11 mouse cellular contexts compared by ENCODE assay signal in the genomic region with DNA sequence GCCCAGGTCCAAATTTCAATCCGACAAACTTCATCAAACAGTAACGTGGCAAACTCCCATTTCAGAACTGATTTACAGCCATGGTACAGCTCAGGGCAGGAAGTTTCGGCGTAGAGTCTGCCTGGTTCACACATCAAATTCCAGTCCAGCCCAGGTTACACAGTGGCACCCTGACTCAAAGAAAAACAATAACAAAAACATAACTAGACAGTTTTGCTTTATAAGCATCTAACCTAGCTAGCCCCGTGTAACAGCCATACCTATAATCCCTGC. TPM values are rescaled to one million over a fixed set of nuclear protein-coding genes. Genes with fewer than 3 reads are reported as not detected.
A peak's percentile ranks its signal among the peaks of the same experiment; 100 is the strongest.
DNase-seq lines count a peak whose midpoint lies in the region; ATAC-seq and TF ChIP-seq lines count a peak whose summit lies in the region.
"Had no signal": no experiment of that assay in that cellular context is flagged by ENCODE, and none has a peak within 500 bp of the region (broad histone marks: within the 10 kb centered on the region; RNA-seq: fewer than 3 reads in every experiment).

No protein-coding gene starts in this region.

- H3K9ac ChIP-seq in limb, embryonic 14.5 days (ENCODE audit: low read depth, low read length, severe bottlenecking) = no peak overlapping the region
- no peak overlapping the region for H3K9ac ChIP-seq in intestine, postnatal 0 days (ENCODE audit: low read depth, low read length)
- no peak overlapping the region for H3K9ac ChIP-seq in forebrain, postnatal 0 days
- H3K9ac ChIP-seq: liver, embryonic 15.5 days had no signal

- no peak overlapping the region for H3K4me3 ChIP-seq in gastrocnemius, adult 2 months
- no peak overlapping the region for H3K4me3 ChIP-seq in limb, embryonic 14.5 days (replicated peaks; ENCODE audit: low read length)
- no peak overlapping the region for H3K4me3 ChIP-seq in limb, embryonic 10.5 days
- H3K4me3 ChIP-seq in intestine, postnatal 0 days (ENCODE audit: low read depth, low read length) = no peak overlapping the region
- H3K4me3 ChIP-seq in myocyte = no peak overlapping the region
- H3K4me3 ChIP-seq in forebrain, postnatal 0 days (ENCODE audit: low read depth, low read length) = no peak overlapping the region
- H3K4me3 ChIP-seq: liver, embryonic 15.5 days had no signal

- H3K79me2 ChIP-seq in myocyte (ENCODE audit: control insufficient read depth, insufficient read depth) = peaks cover 45% of the 10 kb centered on the region

- H3K4me2 ChIP-seq in limb, embryonic 14.5 days (replicated peaks; ENCODE audit: low read depth, low read length, severe bottlenecking) = no peak overlapping the region
- H3K4me2 ChIP-seq in intestine, postnatal 0 days (replicated peaks; ENCODE audit: low read depth) = no peak overlapping the region
- H3K4me2 ChIP-seq in myocyte (ENCODE audit: low read depth) = peak overlapping the region; percentile 81
- no peak overlapping the region for H3K4me2 ChIP-seq in forebrain, postnatal 0 days (ENCODE audit: low read depth)
- H3K4me2 ChIP-seq: liver, embryonic 15.5 days had no signal

- no peak for ATAC-seq in limb, embryonic 14.5 days (ENCODE audit: low FRiP score, low read depth)
- no peak for ATAC-seq in intestine, postnatal 0 days
- ATAC-seq in forebrain, postnatal 0 days = no peak

- peak overlapping the region; percentile 66 for H3K27ac ChIP-seq in gastrocnemius, adult 2 months
- 0 out of 2 replicates have a peak overlapping the region, but pooled peaks have one; percentile 26 for H3K27ac ChIP-seq in limb, embryonic 14.5 days (replicated peaks; ENCODE audit: low read depth, low read length)
- H3K27ac ChIP-seq in limb, embryonic 10.5 days = no peak overlapping the region
- H3K27ac ChIP-seq in intestine, postnatal 0 days (ENCODE audit: low read depth, low read length) = 0 out of 2 replicates have a peak overlapping the region, but pooled peaks have one; percentile 0
- no peak overlapping the region for H3K27ac ChIP-seq in forebrain, postnatal 0 days (ENCODE audit: low read depth, low read length)
- H3K27ac ChIP-seq: liver, embryonic 15.5 days had no signal

- H3K4me1 ChIP-seq in limb, embryonic 14.5 days (ENCODE audit: control insufficient read depth, insufficient read depth, low read length) = peaks cover 4% of the 10 kb centered on the region; the same call in 1 of the 2 replicates
- no peaks in the 10 kb centered on the region for H3K4me1 ChIP-seq in limb, embryonic 10.5 days
- peaks cover 4% of the 10 kb centered on the region; the same call in 1 of the 2 replicates for H3K4me1 ChIP-seq in intestine, postnatal 0 days (replicated peaks; ENCODE audit: control insufficient read depth, insufficient read depth, low read length)
- no peaks in the 10 kb centered on the region for H3K4me1 ChIP-seq in forebrain, postnatal 0 days (ENCODE audit: insufficient read depth)

- no peaks in the 10 kb centered on the region for H3K36me3 ChIP-seq in limb, embryonic 14.5 days (ENCODE audit: control insufficient read depth, insufficient read depth, low read length)
- H3K36me3 ChIP-seq in limb, embryonic 10.5 days = 0 out of 2 replicates have a peak, but pooled peaks cover 2% of the 10 kb centered on the region
- no peaks in the 10 kb centered on the region for H3K36me3 ChIP-seq in intestine, postnatal 0 days (ENCODE audit: control insufficient read depth, insufficient read depth)
- H3K36me3 ChIP-seq in myocyte (ENCODE audit: control insufficient read depth, insufficient read depth) = no peaks in the 10 kb centered on the region
- no peaks in the 10 kb centered on the region for H3K36me3 ChIP-seq in forebrain, postnatal 0 days (ENCODE audit: insufficient read depth)

- no peak for TF ChIP-seq CTCF in gastrocnemius, adult 2 months (IDR thresholded peaks at IDR 0.05)
- TF ChIP-seq CTCF in intestine, postnatal 0 days (IDR thresholded peaks at IDR 0.05; ENCODE audit: low read depth) = no peak
- TF ChIP-seq CTCF in forebrain, postnatal 0 days (IDR thresholded peaks at IDR 0.05; ENCODE audit: low read depth) = no peak

- intact Hi-C loops in gastrocnemius, adult 2 months (cut with DNase I) = no loop called here
- intact Hi-C loops in gastrocnemius, postnatal 14 days (cut with DNase I; ENCODE audit: low total_unique reads) = loop anchor here (10.0 kb wide), 1 partner anchor 45 kb away; no protein-coding TSS in a partner anchor

- H3K27me3 ChIP-seq in limb, embryonic 14.5 days (ENCODE audit: control insufficient read depth, insufficient read depth, low read length) = no peaks in the 10 kb centered on the region
- no peaks in the 10 kb centered on the region for H3K27me3 ChIP-seq in limb, embryonic 10.5 days (ENCODE audit: low read depth, poor library complexity, severe bottlenecking)
- no peaks in the 10 kb centered on the region for H3K27me3 ChIP-seq in intestine, postnatal 0 days (replicated peaks; ENCODE audit: control insufficient read depth, insufficient read depth, low read length)
- no peaks in the 10 kb centered on the region for H3K27me3 ChIP-seq in myocyte (ENCODE audit: control insufficient read depth, insufficient read depth, insufficient read length)
- no peaks in the 10 kb centered on the region for H3K27me3 ChIP-seq in forebrain, postnatal 0 days (ENCODE audit: insufficient read depth, low read length)
- H3K27me3 ChIP-seq: liver, embryonic 15.5 days had no signal

- 72% methylated on average over 5 of the region's 5 CpGs for WGBS in limb, embryonic 14.5 days
- 84% methylated on average over 5 of the region's 5 CpGs for WGBS in limb, embryonic 10.5 days
- 66% methylated on average over 5 of the region's 5 CpGs for WGBS in intestine, postnatal 0 days
- WGBS in forebrain, postnatal 0 days = 83% methylated on average over 5 of the region's 5 CpGs

- H3K9me3 ChIP-seq in limb, embryonic 14.5 days (ENCODE audit: control insufficient read depth, low read length) = no peaks in the 10 kb centered on the region
- no peaks in the 10 kb centered on the region for H3K9me3 ChIP-seq in limb, embryonic 10.5 days (replicated peaks)
- no peaks in the 10 kb centered on the region for H3K9me3 ChIP-seq in intestine, postnatal 0 days (ENCODE audit: control insufficient read depth)
- no peaks in the 10 kb centered on the region for H3K9me3 ChIP-seq in forebrain, postnatal 0 days (ENCODE audit: low read length)
- H3K9me3 ChIP-seq: liver, embryonic 15.5 days had no signal

- DNase-seq in gastrocnemius, adult 2 months = no peak
- no peak for DNase-seq in gastrocnemius, postnatal 14 days
- no peak for DNase-seq in limb, embryonic 14.5 days (ENCODE audit: low spot score)
- DNase-seq in limb, embryonic 10.5 days (ENCODE audit: low spot score) = no peak
- no peak for DNase-seq in MN1 (ENCODE audit: low spot score)
- no peak for DNase-seq in forebrain, postnatal 0 days
- DNase-seq: B cell, adult 2 months; cerebellum, adult 9-11 months had no signal

- no peak overlapping the region for H3ac ChIP-seq in myocyte (ENCODE audit: control insufficient read depth, insufficient read length)

- no peak for TF ChIP-seq POLR2A in limb, embryonic 14.5 days (IDR thresholded peaks at IDR 0.05; ENCODE audit: borderline replicate concordance, extremely low read depth, insufficient read depth, insufficient read length)
- no peak for TF ChIP-seq POLR2A in myocyte (IDR thresholded peaks at IDR 0.05; ENCODE audit: insufficient read length, low read depth)

TF ChIP-seq in myocyte, 11 proteins besides CTCF, POLR2A, EP300 and RAD21:
- TF ChIP-seq E2F4 (IDR thresholded peaks at IDR 0.05; ENCODE audit: insufficient read depth) = no peak
- no peak for TF ChIP-seq TCF3 (IDR thresholded peaks at IDR 0.05; ENCODE audit: insufficient read length, low read depth)
- no peak for TF ChIP-seq CEBPB (IDR thresholded peaks at IDR 0.05; ENCODE audit: insufficient read depth, poor library complexity, severe bottlenecking)
- no peak for TF ChIP-seq REST (IDR thresholded peaks at IDR 0.05; ENCODE audit: insufficient read depth, insufficient read length)
- TF ChIP-seq SRF (IDR thresholded peaks at IDR 0.05; ENCODE audit: control insufficient read depth, insufficient read length, low read depth) = no peak
- TF ChIP-seq MYOD1 (IDR thresholded peaks at IDR 0.05; ENCODE audit: control insufficient read depth in 1 of 3, insufficient read length in 2 of 3, low read depth in 2 of 3) = no peak
- TF ChIP-seq POLR2AphosphoS2 (IDR thresholded peaks at IDR 0.05; ENCODE audit: insufficient read length, low read depth) = no peak
- no peak for TF ChIP-seq MAX (IDR thresholded peaks at IDR 0.05; ENCODE audit: low read depth)

RNA-seq across cellular contexts. Expression of a gene that starts 7.9 kb away (rescaled TPM):
- 1 to 10 TPM; 3.5 to 5.0 TPM for total RNA-seq in gastrocnemius, adult 2 months (2021)
- total RNA-seq in gastrocnemius, postnatal 14 days (2021) = 1 to 10 TPM; 4.9 to 5.3 TPM
- 7.5 and 8.8 TPM in 2 replicates for polyA plus RNA-seq in limb, embryonic 14.5 days (2012; rRNA removed)
- polyA plus RNA-seq in limb, embryonic 14.5 days (2014; fragmentation: Nextera tagmentation; extraction: Ambion mirVana) = 4.1 and 6.2 TPM in 2 replicates
- polyA plus RNA-seq in limb, embryonic 10.5 days (2016; fragmentation: Nextera tagmentation; extraction: Ambion mirVana) = 5.2 and 5.7 TPM in 2 replicates
- 3.3 and 3.4 TPM in 2 replicates for polyA plus RNA-seq in intestine, postnatal 0 days (2015; fragmentation: Nextera tagmentation; extraction: Ambion mirVana)
- polyA plus RNA-seq in myocyte (2012; fragmentation: generic; extraction: Trizol) = 2.5 TPM
- 31.2 and 37.7 TPM in 2 replicates for total RNA-seq in forebrain, postnatal 0 days (2014; rRNA removed)
- polyA plus RNA-seq in forebrain, postnatal 0 days (2015; fragmentation: Nextera tagmentation; extraction: Ambion mirVana) = 3.1 and 5.1 TPM in 2 replicates

RNA-seq across cellular contexts. Expression of a gene that starts 31.4 kb away (rescaled TPM):
- total RNA-seq in gastrocnemius, adult 2 months (2021) = 10 to 100 TPM; 38.8 to 55.8 TPM
- 10 to 100 TPM; 29.5 to 29.6 TPM for total RNA-seq in gastrocnemius, postnatal 14 days (2021)
- 77.7 and 117 TPM in 2 replicates for polyA plus RNA-seq in limb, embryonic 14.5 days (2012; rRNA removed)
- polyA plus RNA-seq in limb, embryonic 14.5 days (2014; fragmentation: Nextera tagmentation; extraction: Ambion mirVana) = 149 and 160 TPM in 2 replicates
- polyA plus RNA-seq in limb, embryonic 10.5 days (2016; fragmentation: Nextera tagmentation; extraction: Ambion mirVana) = 245 and 281 TPM in 2 replicates
- 28.7 and 30.7 TPM in 2 replicates for polyA plus RNA-seq in intestine, postnatal 0 days (2015; fragmentation: Nextera tagmentation; extraction: Ambion mirVana)
- 32.1 TPM for polyA plus RNA-seq in myocyte (2012; fragmentation: generic; extraction: Trizol)
- total RNA-seq in forebrain, postnatal 0 days (2014; rRNA removed) = 90.5 and 106 TPM in 2 replicates
- 132 and 135 TPM in 2 replicates for polyA plus RNA-seq in forebrain, postnatal 0 days (2015; fragmentation: Nextera tagmentation; extraction: Ambion mirVana)

Comparison
In these comparisons a context has a peak if more than half of its experiments do, and no peak if none do; other contexts are left out.
1. H3K27ac ChIP-seq: peak in gastrocnemius, adult 2 months (single experiment), limb, embryonic 14.5 days (single experiment) and intestine, postnatal 0 days (single experiment); none in limb, embryonic 10.5 days (single experiment) and forebrain, postnatal 0 days (single experiment).